Mouse (Mus musculus) layer of hippocampus, adult 8-10 months (tissue): ENCODE measurements around the gene Echdc2. TPM values are rescaled to one million over a fixed set of nuclear protein-coding genes. Genes with fewer than 3 reads are reported as not detected.
"Not testable (repeated sequence)": the region's sequence is repeated elsewhere in the genome, so short reads cannot be mapped to it uniquely, and the experiment has no call there.

Source experiments
- DNase-seq, 2 experiments: peaks; one replicate each; pipeline ENCODE4 v3.0.0; 2022; ENCODE audit warnings: low spot score in 2 of 2
- total RNA-seq, 4 experiments: library from RNA; stranded (reverse); gene quantifications; 2 replicates each; pipeline ENCODE4 v1.2.4; 2022

Echdc2 gene
- total RNA-seq: 10 to 100 TPM; 15.3 to 18.7 (median 17.9) TPM

DNA sequence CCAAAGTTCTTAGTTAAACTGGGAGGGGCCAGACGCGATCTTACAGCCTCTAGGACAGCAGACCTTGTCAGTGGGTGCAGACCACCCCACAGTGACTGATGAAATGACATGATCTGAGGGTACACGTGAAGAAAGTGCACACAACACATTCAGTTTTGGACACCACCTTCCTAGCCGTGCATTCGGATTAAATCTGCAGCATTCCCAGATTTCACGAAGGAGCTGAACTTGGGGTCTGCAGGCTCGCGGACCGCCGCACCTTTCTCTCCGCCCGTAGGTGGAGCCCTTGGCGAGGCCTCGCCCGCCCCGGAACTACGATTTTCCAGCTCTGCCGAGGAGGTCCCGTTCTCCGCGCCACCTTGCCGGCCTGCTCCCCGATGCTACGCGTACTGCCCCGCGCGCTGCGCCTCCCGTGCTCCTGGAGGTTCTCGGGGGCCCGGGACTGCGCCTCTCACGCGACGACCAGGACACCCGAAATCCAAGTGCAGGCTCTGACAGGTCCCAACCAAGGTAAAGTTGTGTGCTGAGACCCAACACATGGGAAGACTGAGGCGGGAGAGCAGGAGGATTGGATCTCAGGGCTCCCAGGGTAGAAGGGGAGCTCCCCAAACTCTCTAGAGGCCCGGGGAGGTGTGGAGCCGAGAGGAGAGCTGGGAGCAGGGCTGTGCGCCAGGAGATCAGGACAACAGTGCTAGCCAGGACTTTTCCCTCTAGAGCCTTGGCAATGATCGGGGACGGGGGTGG is at the start of gene Echdc2:
Gene Echdc2 (plus strand): TSS at position 286 of the 744 bp plus-strand sequence.
- DNase-seq: no peak

DNA sequence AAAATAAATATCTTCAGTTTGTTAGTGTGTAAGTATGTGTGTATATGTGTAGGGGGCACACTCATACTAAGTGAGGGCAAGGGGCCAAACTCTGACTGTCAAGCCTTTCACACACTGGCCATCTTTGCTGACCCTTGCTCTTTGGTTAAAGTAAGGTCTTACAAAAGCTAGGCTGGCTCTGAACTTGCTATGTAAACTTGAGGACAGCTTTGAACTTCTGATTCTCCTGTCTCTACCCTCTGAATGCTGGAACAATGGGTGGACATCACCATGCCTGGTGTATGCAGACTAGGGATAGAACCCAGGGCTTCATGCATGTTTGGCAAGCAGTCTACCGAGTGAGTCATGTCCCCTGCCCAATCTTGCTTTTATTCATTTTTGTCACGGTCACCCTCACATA is 48.8 kb upstream of the Echdc2 start:
- no peak for DNase-seq

DNA sequence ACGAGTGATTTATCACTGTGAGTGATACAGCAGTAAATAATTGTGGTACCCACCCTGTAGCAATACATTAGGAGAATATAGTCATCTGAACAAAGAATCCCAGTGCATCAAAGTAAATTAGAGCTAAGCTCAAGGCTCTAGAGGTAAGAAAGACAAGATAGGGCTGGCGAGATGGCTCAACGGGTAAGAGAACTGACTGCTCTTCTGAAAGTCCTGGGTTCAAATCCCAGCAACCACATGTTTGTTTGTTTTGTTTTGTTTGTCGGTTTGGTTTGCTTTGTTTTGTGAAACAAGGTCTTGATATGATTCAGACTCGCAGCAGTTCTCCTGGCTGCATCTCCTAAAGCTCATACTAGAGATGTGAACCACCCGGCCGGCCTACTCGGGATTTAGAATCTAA is 47.7 kb upstream of the Echdc2 start:
- DNase-seq: no peak

DNA sequence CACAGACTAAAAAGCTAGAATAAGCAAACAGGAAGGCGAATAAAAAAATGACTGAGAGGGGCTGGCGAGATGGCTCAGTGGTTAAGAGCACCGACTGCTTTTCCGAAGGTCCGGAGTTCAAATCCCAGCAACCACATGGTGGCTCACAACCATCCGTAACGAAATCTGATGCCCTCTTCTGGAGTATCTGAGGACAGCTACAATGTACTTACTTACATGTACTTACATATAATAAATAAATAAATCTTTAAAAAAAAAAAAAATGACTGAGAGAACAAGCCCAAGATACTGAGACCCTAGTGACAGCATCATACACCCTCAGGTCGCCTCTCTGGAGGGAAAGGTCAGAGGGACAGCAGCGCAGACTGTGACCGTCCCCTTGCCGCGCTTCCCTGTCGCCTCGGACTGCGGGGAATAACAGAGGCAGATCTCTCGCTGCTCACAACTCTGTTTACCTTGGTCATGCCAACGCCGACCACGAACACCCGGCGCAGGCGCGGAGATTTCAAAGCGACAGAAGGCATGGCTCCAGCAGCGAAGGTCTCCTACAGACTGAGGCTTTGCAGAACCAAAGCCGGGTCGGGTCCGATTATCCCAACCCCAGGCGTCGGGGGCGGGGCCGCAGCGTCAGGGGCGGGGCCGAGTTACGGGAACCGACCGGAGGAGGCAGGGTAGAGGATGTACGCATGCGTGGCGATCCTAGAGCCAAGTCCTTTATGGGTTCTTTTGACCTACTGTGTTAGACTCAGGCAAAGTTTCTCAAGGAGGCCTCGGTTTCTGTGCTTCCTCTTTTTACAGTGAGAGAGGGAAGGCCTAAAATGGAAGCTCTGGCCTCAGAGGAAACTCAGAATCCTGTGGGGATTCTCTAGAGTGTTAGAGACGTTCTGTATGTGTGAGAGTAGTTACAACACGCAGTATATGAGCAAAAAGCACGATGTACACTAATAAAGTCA is 47.0 kb upstream of the Echdc2 start:
- DNase-seq: peak; percentile 87 to 90

DNA sequence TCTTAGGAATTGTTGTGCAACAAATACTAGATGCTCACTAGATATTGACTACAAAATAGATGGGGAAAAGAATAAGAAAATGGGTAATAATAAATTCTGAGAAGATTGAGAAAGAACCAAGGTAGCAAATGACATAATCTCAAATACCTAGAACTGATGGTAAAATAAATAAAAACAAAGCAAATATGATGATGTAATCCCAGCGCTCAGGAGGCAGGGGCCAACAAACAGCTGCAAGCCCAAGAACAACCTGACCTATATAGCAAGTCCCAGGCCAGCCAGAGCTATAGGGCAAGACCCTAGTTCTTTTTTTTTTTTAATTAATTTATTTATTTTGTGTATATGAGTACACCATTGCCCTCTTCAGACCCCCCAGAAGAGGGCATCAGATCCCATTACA is 41.1 kb upstream of the Echdc2 start:
- no peak for DNase-seq

DNA sequence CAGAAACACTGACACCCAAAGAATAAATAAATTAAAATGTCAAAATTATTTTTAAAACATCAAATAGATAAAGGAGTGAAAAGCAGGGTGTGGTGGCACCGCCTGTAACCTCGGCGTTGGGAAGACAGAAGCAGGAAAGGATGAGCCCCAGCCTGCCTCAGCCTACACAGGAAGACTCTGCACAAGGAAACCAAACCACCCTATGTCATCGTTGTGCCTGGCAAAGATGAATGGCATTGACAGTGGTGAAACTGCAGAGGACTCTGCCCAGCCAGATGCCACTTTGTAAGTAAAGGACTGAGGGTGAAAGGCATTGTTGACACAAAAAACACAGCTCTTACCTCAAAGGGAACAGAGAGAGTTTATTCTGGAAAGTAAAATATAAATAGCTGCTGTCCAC is 39.0 kb upstream of the Echdc2 start:
- DNase-seq: no peak

DNA sequence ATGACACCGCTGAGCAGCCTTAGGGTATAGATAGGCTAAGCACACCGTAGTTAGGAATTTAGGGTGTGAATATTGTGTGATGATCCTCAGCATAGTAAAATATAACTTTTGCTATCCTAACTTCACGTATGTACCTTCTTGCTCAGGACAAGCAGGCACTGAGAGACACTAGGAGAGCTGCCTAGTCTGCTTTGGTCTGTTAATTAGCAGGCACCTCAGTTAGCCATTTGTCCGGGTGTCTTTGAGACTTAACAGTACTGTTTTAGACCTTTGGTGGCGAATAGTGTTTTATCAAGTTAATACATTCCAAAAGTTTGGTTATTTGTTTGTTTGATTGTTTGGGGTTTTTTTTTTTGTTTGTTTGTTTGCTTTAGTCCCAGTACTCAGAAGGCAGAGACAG is 37.7 kb upstream of the Echdc2 start:
- DNase-seq: no peak

DNA sequence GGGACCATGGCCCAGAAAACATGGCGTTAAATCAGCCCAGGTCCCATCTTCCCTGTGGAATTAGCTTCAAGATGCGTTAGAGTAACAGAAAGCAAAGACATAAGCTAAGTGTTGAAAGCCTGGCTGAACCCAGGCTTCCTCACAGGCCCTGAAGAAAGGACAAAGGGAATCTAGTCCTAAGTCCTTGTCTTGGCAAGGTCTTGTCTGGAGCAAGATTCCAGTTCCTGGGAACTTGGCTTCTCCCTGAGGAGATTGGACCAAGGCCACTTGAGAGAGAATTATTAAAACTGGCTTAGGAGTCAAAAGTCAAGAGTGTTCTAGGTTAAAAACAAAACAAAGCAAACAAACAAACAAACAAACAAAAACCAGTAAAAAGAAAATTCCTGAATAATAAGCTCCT is 36.9 kb upstream of the Echdc2 start:
- DNase-seq: no peak

DNA sequence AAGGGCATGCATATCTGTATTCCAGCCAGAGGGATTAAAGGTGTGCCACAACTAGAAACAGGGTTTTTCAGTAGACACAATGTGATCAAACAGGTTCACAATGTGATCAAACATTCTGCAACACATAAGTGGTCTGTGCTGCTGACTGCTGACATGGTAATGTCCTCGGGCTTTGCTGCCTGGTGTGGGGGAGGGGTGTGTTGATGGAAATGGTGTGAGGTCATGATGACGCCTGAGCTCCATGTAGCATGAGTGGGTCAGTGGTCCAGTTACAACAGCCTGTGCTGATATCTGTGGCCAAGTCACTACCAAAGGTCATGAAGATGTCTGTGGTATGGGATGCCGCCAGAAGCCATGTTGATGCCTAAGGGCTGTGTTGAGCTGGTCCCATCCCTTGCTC is 34.8 kb upstream of the Echdc2 start:
- DNase-seq: no peak

DNA sequence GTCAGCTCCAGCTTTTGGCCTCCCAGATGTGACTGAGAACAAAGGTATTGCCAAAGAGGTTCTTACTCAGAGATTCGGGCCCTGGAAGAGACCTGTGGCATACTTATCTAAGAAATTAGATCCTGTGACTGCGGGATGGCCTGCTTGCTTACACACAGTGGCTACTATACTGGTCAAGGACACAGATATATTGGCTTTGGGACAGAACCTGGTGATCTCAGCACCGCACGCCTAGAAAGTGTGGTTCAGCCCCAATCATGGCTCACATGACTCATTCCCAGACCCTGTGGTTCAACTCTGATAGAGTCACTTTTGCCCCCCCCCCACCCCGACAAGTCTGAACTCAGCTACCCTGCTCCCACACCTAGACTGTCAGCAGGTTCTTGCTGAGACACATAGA is 28.3 kb upstream of the Echdc2 start:
- DNase-seq: no peak

DNA sequence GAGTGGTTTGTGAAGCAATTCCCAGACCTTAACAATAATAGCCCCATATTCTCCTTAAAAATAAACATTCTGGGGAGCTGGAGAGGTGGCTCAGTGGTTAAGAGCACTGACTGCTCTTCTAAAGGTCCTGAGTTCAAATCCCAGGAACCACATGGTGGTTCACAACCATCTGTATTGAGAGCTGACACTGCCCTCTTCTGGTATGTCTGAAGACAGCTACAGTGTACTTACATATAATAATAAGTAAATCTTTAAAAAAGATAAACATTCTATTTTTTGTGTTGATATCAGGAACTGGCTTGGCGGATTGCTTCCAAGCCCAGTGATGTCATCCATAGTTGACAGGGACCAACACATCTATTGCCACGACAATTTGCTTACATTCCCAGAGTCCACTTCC is 22.1 kb upstream of the Echdc2 start:
- DNase-seq: not testable (repeated sequence)

DNA sequence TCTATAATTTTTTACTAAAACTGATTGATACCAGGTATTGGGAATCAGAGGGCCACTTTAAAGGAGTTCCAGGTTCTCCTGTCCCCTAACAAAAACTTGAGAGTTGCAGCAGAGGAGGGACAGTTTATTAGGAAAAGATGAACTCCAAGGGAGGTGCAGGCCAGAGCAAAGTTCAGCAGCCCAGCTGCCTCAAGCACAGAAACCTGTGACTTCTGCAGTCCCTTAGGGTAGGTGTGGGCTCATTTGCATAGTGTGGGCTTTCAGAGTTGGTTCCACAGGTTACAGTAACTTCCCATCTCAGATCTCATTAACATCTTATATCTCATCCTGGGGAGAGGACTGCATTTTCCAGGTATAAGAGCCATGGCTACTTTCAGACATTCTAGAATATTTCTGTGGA is 21.5 kb upstream of the Echdc2 start:
- DNase-seq: no peak

DNA sequence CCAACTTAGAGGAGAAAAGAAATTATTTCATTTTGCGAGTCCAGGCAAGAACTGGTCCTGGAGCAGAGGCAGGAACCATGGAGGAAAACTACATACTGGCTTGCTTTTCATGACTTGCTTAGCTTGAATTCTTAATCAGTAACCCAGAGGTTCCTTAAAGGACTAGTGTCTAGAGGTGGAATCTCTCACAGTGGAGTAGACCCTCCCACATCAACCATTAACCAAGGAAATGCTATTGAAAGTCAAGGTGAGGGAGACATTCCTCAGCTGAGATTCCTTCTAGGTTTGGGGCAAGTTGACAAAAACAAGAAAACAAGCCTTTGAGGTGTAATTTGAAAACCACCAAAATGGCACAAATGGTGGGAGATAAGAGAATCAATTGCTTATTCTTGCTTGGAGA is 20.4 kb upstream of the Echdc2 start, which contains the start of gene Scp2:
Gene Scp2 (minus strand): TSS at position 119 of the 400 bp plus-strand sequence.
- DNase-seq: no peak

DNA sequence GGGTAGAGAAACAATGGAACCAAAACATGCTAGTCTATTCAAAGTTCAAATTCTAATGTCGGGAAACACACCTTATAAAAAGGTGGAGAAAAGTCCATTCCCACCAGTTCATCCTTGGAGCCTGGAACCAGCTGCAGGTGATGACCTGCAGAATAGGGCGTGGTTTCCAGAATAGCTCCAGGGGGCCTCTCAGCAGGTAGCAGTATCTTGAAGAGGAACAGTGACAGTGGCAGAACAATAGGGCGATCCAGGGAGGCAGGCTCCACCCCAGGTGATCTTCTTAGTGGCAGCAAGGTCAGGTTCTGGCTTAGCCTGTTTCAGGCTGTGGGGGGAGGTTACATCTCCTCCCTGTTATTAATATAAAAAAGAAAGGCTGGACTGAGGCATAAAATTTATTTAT is 19.7 kb upstream of the Echdc2 start:
- DNase-seq: not testable (repeated sequence)

DNA sequence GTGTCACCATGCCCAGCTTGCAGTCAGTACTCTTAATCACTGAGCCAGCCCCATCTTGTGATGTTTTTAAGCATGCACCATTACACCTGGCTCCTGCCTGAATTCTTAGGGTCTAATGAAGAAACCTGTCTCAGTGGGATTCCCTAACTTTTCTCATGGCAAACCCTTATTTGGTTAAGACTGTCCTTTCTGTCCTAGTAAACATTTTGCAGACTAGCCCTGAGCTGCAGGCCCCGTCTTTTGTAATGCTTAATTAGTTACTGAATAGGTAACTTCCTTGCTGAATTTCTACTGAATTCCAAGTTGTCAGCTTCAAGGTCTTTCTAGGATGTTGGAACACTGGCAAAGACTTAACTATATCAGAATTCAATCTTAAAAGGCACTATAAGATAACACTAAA is 10.1 kb upstream of the Echdc2 start:
- DNase-seq: not testable (repeated sequence)

DNA sequence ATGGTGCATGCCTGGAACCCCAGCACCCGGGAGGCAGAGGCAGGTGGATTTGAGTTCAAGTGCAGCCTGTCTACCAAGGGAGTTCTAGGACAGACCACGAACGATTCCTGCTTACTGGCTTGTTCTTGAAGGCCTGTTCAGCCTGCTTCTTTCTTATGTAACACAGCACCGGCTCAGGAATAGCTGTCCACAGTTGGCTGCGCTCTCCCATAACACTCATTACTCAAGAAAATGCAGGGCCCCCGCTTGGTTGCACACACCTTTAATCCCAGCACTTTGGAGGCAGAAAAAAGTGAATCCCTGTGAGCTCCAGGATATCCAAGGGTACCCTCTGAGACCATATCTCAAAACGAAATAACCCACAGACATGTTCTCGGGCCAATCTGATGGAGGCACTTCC is 3.3 kb upstream of the Echdc2 start:
- DNase-seq: no peak

DNA sequence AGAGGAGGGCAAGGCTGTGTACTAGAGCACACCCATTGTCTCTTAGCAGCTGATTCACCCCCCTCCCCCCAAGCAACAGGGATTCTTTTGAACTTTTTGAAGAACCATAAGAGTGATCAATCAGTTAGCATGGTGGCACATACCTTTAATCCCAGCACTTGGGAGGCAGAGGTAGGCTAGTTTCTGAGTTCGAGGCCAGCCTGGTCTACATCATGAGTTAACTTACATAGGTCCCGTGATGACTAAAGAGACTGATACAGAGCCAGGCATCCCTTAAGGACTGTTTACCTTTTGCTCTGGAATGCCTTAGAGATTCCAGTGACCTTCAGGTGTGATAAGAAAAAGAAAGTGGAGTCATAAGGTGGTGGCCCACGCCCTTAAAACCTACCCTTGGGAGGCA is 1.9 kb upstream of the Echdc2 start:
- no peak for DNase-seq

DNA sequence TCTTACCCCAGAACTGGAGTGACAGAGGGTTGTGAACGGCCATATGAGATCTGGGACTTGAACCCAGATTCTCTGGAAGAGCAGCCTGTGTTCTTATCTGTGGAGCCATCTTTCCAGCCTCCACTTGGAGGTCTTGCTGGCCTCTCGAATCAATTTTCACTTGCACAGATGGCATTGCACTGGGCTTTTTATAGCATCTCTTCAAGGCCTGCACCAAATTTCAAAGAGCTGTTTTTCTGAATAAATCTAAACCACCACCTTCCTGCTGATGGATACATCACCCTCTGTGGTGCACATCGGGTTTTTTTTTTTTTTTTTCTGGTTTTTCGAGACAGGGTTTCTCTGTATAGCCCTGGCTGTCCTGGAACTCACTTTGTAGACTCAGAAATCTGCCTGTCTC is 1.6 kb downstream of the Echdc2 start:
- no peak for DNase-seq

DNA sequence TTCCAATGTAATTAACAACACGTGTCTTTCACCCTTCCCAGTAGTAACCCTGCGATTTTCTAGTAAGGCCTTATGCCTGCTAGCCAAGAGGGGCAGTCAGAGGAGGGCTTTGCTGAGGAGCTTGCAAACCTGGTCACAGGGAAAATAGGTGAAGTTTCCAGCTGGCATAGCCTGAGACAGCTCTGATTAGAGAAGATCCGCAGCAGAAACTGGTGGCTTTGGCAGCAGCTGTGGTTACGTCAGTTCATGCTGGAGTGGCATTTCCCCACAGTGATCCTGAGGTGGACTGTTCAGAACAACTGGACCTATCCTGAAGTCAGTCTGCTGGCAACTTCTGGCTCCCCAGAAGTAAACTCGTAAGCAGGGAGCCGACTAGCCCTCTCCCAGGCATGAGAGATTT is 2.8 kb downstream of the Echdc2 start:
- no peak for DNase-seq

DNA sequence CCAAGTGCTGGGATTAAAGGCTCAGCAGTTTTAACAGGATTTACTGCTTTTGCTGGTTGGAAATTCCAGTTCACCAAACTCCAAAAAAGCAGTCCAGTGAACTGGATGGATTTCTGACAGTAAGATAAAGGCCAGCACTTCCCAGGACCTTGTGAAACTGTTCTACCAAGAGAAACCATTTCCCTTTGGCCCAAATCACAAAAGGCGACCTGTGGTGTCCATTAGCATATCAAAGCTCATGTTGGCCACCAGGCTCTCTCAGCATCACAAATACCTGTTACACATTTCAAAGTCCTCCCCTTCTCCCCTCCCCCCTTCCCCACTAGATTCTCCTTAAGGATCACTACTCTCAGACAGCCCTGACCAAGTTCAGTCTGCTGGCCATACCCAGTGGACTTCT is 17.0 kb downstream of the Echdc2 start:
- DNase-seq: no peak

DNA sequence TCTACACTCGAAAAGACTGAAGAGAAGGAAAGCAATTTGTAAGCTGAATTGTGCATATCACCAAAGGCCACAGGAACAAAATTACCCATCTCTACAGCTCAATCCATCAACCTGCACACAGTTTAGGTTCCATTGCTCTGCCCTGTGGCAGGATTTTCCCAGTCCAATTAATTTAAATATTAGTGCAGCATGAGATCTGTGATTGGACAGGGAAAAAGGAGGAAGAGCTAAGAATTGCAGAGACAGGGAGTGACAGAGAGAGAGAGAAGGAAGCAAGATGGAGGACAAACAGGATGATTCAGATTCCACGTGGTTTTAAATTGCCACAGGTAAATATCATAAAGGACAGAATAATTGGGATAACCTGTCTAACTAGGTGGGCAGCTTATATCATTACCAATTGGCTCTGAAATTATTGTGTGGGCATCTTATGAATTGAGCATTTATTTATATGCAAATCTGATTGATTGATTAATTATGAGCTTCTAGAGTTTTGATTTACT is 27.6 kb downstream of the Echdc2 start:
- no peak for DNase-seq

DNA sequence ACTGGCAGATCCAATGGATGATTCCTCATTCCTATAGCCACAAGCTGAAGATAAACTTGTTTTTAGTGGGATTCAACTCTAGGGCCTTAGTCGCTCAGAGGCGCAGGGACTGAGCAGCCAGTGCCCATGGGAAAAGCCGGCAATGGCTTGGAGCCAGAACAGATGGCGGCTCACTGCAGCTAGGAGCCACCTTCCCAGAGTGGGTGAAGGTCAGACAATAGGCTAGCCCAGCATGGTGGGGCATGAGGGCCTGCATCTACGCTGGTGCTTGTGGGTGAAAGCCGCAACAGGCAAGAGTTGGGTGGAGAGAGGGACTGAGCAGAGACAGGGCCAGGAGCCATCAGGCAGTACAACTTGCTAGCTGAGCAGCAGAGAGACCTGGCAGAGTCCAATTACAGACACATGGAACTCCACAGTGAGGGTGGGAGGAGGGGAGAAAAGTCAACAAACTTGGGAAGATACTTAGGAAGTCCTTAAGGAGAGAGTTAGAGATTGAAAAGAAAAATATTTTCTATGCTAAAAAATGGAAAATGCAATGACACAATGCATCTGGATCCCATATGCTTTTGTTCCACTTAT is 31.1 kb downstream of the Echdc2 start:
- no peak for DNase-seq
